Mouse (Mus musculus) forebrain, embryonic 11.5 days (tissue): ENCODE data around the gene Gm10644. TPM values are rescaled to one million over a fixed set of nuclear protein-coding genes. Genes with fewer than 3 reads are reported as not detected.

Source experiments
- ATAC-seq: fragments of 200-750 bp; cut with Nextera tagmentation; replicated peaks from 2 replicates; pipeline ENCODE4 v1.8.0; 2017; ENCODE audit warnings: moderate TSS enrichment; ENCODE audit not compliant: low FRiP score
- DNase-seq: peaks from one replicate; pipeline ENCODE4 v3.0.0-alpha.2; 2017; ENCODE audit warnings: low spot score
- H3K27ac ChIP-seq: fragments of 300-500 bp; sonication (generic); 2 replicates; pipeline ENCODE4 v1.5.1; 2014; ENCODE audit warnings: low read depth, low read length
- H3K27me3 ChIP-seq: fragments of 300-500 bp; sonication (generic); 2 replicates; pipeline ENCODE4 v1.6.1; 2014; ENCODE audit warnings: mild to moderate bottlenecking, low read length, mixed read lengths; ENCODE audit not compliant: control insufficient read depth, insufficient read depth
- H3K36me3 ChIP-seq: fragments of 300-500 bp; sonication (generic); 2 replicates; pipeline ENCODE4 v1.6.1; 2014; ENCODE audit warnings: mild to moderate bottlenecking, low read length, moderate library complexity, mixed read lengths; ENCODE audit not compliant: control insufficient read depth, insufficient read depth
- H3K4me1 ChIP-seq: fragments of 300-500 bp; sonication (generic); replicated peaks from 2 replicates; pipeline ENCODE4 v1.6.1; 2014; ENCODE audit warnings: low read length, mixed read lengths; ENCODE audit not compliant: control insufficient read depth, insufficient read depth
- H3K4me2 ChIP-seq: fragments of 300-500 bp; sonication (generic); 2 replicates; pipeline ENCODE4 v1.6.1; 2014; ENCODE audit warnings: low read depth, mild to moderate bottlenecking, low read length, moderate library complexity, mixed read lengths; ENCODE audit not compliant: severe bottlenecking
- H3K4me3 ChIP-seq: fragments of 300-500 bp; sonication (generic); 2 replicates; pipeline ENCODE4 v1.5.1; 2014; ENCODE audit warnings: low read depth, low read length
- H3K9ac ChIP-seq: fragments of 300-500 bp; sonication (generic); 2 replicates; pipeline ENCODE4 v1.6.1; 2014; ENCODE audit warnings: low read length
- H3K9me3 ChIP-seq: fragments of 300-500 bp; sonication (generic); 2 replicates; pipeline ENCODE4 v1.6.1; 2016; ENCODE audit warnings: low read length, mixed read lengths; ENCODE audit not compliant: control insufficient read depth
- WGBS: fragments of 180-500 bp; shearing (Covaris S2); extraction: QIAGEN DNeasy Blood & Tissue Kit; methylation state at CpG from one replicate; pipeline ENCODE4 v1.1.7; 2014; 5-methylcytosine and 5-hydroxymethylcytosine counted together
- polyA plus RNA-seq: library from polyadenylated mRNA; unstranded; fragments of >200 nt; fragmentation: Nextera tagmentation; extraction: Ambion mirVana; gene quantifications from 2 replicates; pipeline ENCODE4 v1.2.1, GENCODE M21; 2014

The Gm10644 gene
- polyA plus RNA-seq, 1 experiment from 2014 or later, result 0.92 TPM

GRCm38 (mm10) chr8:83974521-83974920 lies 19.5 kb upstream of the Gm10644 start:
- Histone ChIP-seq H3K9ac (no peak overlapping the region), H3K27me3 (no peaks in the 10 kb centered on the region), H3K4me3 (no peak overlapping the region), H3K9me3 (no peaks in the 10 kb centered on the region), H3K4me1 (peaks cover 12% of the 10 kb centered on the region; the same call in 1 of the 2 replicates), H3K4me2 (no peak overlapping the region; the same call in 1 of the 2 replicates), H3K36me3 (no peaks in the 10 kb centered on the region; the same call in 1 of the 2 replicates), H3K27ac (no peak overlapping the region)
- DNase-seq (no peak), ATAC-seq (no peak)
- 74% methylated on average over 4 of the region's 4 CpGs for WGBS

GRCm38 (mm10) chr8:83973161-83974031 lies 18.4 kb upstream of the Gm10644 start:
- peaks cover 12% of the 10 kb centered on the region; the same call in 1 of the 2 replicates for H3K4me1 ChIP-seq

GRCm38 (mm10) chr8:83972150-83973120 lies 17.4 kb upstream of the Gm10644 start, which contains the start of gene Prkaca:
TSS of gene Prkaca (plus strand) at chr8:83972993.
- H3K27me3 ChIP-seq, result no peaks in the 10 kb centered on the region
- H3K27ac ChIP-seq, result peak within 1 kb of the TSS; percentile 57; the same call in 1 of the 2 replicates
- peak within 1 kb of the TSS; percentile 91 for H3K4me3 ChIP-seq
- peak; percentile 99 for DNase-seq
- peak within 1 kb of the TSS; percentile 84 for H3K9ac ChIP-seq
- WGBS, result under 1% methylated on average over 71 of the region's 94 CpGs
- H3K4me1 ChIP-seq, result peaks cover 10% of the 10 kb centered on the region; the same call in 1 of the 2 replicates
- ATAC-seq, result peak; percentile 100
- peaks cover 2% of the 10 kb centered on the region; the same call in 1 of the 2 replicates for H3K36me3 ChIP-seq
- peak within 1 kb of the TSS; percentile 93 for H3K4me2 ChIP-seq
- no peaks in the 10 kb centered on the region for H3K9me3 ChIP-seq

More at GRCm38 (mm10) chr8:83973161-83974031, 18.4 kb upstream of the Gm10644 start:
- ATAC-seq (no peak; the same call in 1 of the 2 replicates), DNase-seq (peak; percentile 77)
- H3K4me3 ChIP-seq, result peak overlapping the region; percentile 91
- H3K27ac ChIP-seq, result peak overlapping the region; percentile 57; the same call in 1 of the 2 replicates
- H3K36me3 ChIP-seq, result no peaks in the 10 kb centered on the region; the same call in 1 of the 2 replicates
- H3K9ac ChIP-seq, result peak overlapping the region; percentile 84
- H3K9me3 ChIP-seq, result no peaks in the 10 kb centered on the region
- peak overlapping the region; percentile 93 for H3K4me2 ChIP-seq
- H3K27me3 ChIP-seq, result no peaks in the 10 kb centered on the region
- WGBS, result 4% methylated on average over 37 of the region's 37 CpGs

GRCm38 (mm10) chr8:83971661-83972060 lies 16.7 kb upstream of the Gm10644 start:
- ATAC-seq (no peak), DNase-seq (no peak)
- peak overlapping the region; percentile 91 for H3K4me3 ChIP-seq
- H3K4me2 ChIP-seq, result peak overlapping the region; percentile 92
- peak overlapping the region; percentile 73 for H3K9ac ChIP-seq
- peaks cover 4% of the 10 kb centered on the region; the same call in 1 of the 2 replicates for H3K36me3 ChIP-seq
- peaks cover 8% of the 10 kb centered on the region; the same call in 1 of the 2 replicates for H3K4me1 ChIP-seq
- no peak overlapping the region for H3K27ac ChIP-seq
- WGBS, result 76% methylated on average over 6 of the region's 6 CpGs
- no peaks in the 10 kb centered on the region for H3K27me3 ChIP-seq
- no peaks in the 10 kb centered on the region for H3K9me3 ChIP-seq

GRCm38 (mm10) chr8:83971121-83971520 lies 16.1 kb upstream of the Gm10644 start:
- DNase-seq, result no peak
- H3K36me3 ChIP-seq, result peaks cover 4% of the 10 kb centered on the region; the same call in 1 of the 2 replicates
- peaks cover 8% of the 10 kb centered on the region; the same call in 1 of the 2 replicates for H3K4me1 ChIP-seq
- H3K27me3 ChIP-seq, result no peaks in the 10 kb centered on the region
- no peaks in the 10 kb centered on the region for H3K9me3 ChIP-seq
- no peak overlapping the region for H3K27ac ChIP-seq
- H3K4me3 ChIP-seq, result no peak overlapping the region
- H3K9ac ChIP-seq, result no peak overlapping the region
- no peak overlapping the region for H3K4me2 ChIP-seq
- 94% methylated on average over 4 of the region's 4 CpGs for WGBS
- no peak for ATAC-seq

- Histone ChIP-seq H3K27ac (no peak overlapping the region), H3K4me3 (no peak overlapping the region), H3K9me3 (no peaks in the 10 kb centered on the region), H3K9ac (no peak overlapping the region), H3K4me2 (no peak overlapping the region), H3K27me3 (no peaks in the 10 kb centered on the region), H3K36me3 (peaks cover 4% of the 10 kb centered on the region; the same call in 1 of the 2 replicates), H3K4me1 (0 out of 2 replicates have a peak, but pooled peaks cover 2% of the 10 kb centered on the region)
- 93% methylated on average over 7 of the region's 7 CpGs for WGBS
- DNase-seq, result no peak
- ATAC-seq, result no peak
These were observed 12.7 kb upstream of the Gm10644 start for GRCm38 (mm10) chr8:83967701-83968100.

- H3K27me3 ChIP-seq, result no peaks in the 10 kb centered on the region
- no peaks in the 10 kb centered on the region for H3K4me1 ChIP-seq
- no peak overlapping the region for H3K27ac ChIP-seq
- DNase-seq (no peak), ATAC-seq (no peak)
- no peaks in the 10 kb centered on the region for H3K9me3 ChIP-seq
- no peak overlapping the region for H3K9ac ChIP-seq
- 93% methylated on average over 5 of the region's 5 CpGs for WGBS
- H3K4me2 ChIP-seq, result no peak overlapping the region
- no peak overlapping the region for H3K4me3 ChIP-seq
- H3K36me3 ChIP-seq, result peaks cover 4% of the 10 kb centered on the region; the same call in 1 of the 2 replicates
These were observed 9.2 kb upstream of the Gm10644 start for GRCm38 (mm10) chr8:83964015-83964765.
